Mouse (Mus musculus) CH12.LX (cell line): Measurements from ENCODE around the gene Ghr. TPM values are rescaled to one million over a fixed set of nuclear protein-coding genes. Genes with fewer than 3 reads are reported as not detected.
A peak's percentile ranks its signal among the peaks of the same experiment; 100 is the strongest.

Source experiments
- DNase-seq: peaks from one replicate; pipeline ENCODE4 v3.0.0-alpha.2; 2013; ENCODE audit errors: extremely low read depth
- H3K27ac ChIP-seq: 2 replicates; pipeline ENCODE4 v1.5.1; 2012; ENCODE audit warnings: low read depth, mild to moderate bottlenecking, control low read depth, moderate library complexity; ENCODE audit not compliant: insufficient read depth
- H3K27me3 ChIP-seq: replicated peaks from 2 replicates; pipeline ENCODE3; 2012; ENCODE audit warnings: inconsistent platforms
- H3K36me3 ChIP-seq, 2 experiments: replicated peaks in 1 of 2; 2 replicates each; pipeline versions ENCODE3 to v1.6.1; 2012; ENCODE audit warnings: inconsistent platforms in 1 of 2, low read length in 1 of 2, mild to moderate bottlenecking in 1 of 2, mixed read lengths in 1 of 2, moderate library complexity in 1 of 2; ENCODE audit not compliant: control insufficient read depth in 1 of 2, insufficient read depth in 1 of 2
- H3K4me1 ChIP-seq, 2 experiments: 2 replicates each; pipeline ENCODE4 v1.6.1; 2012; ENCODE audit warnings: inconsistent platforms in 1 of 2, moderate library complexity in 1 of 2; ENCODE audit not compliant: insufficient read depth in 2 of 2, control insufficient read depth in 1 of 2
- H3K4me2 ChIP-seq: 2 replicates; pipeline ENCODE4 v1.6.1; 2012; ENCODE audit warnings: low read depth, mild to moderate bottlenecking, control low read depth; ENCODE audit not compliant: poor library complexity, insufficient read depth, severe bottlenecking
- H3K4me3 ChIP-seq, 3 experiments: fragments of 150-350 bp in 1 of 3; sonication (generic) in 1 of 3; replicated peaks in 1 of 3; 2 replicates each; pipeline versions ENCODE3 to v1.5.1; 2011 to 2012; ENCODE audit warnings: low read depth in 2 of 3, low read length in 2 of 3, mild to moderate bottlenecking in 2 of 3, moderate library complexity in 2 of 3, control low read depth in 1 of 3, improper control_type of control experiment in 1 of 3, inconsistent platforms in 1 of 3, mixed read lengths in 1 of 3; ENCODE audit not compliant: poor library complexity in 1 of 3
- H3K79me2 ChIP-seq: replicated peaks from 2 replicates; pipeline ENCODE4 v1.6.1; 2012; ENCODE audit warnings: mild to moderate bottlenecking, moderate library complexity; ENCODE audit not compliant: control insufficient read depth, poor library complexity, insufficient read depth, severe bottlenecking; ENCODE audit errors: extremely low read depth
- H3K9ac ChIP-seq: 2 replicates; pipeline ENCODE4 v1.6.1; 2012; ENCODE audit warnings: low read depth, mild to moderate bottlenecking, control low read depth, moderate library complexity; ENCODE audit not compliant: insufficient read depth
- H3K9me3 ChIP-seq: replicated peaks from 2 replicates; pipeline ENCODE3; 2012; ENCODE audit warnings: low read length, inconsistent platforms, mixed read lengths
- BHLHE40 ChIP-seq: IDR thresholded peaks from 2 replicates; pipeline ENCODE4 v1.6.1; 2011; ENCODE audit warnings: mild to moderate bottlenecking, low read depth, low read length, improper control_type of control experiment
- CTCF ChIP-seq, 2 experiments: IDR thresholded peaks in 1 of 2; conservative IDR thresholded peaks in 1 of 2; 2 replicates each; pipeline ENCODE4 v1.5.1; 2011 to 2012; ENCODE audit warnings: low read depth in 2 of 2, low read length in 2 of 2, improper control_type of control experiment in 1 of 2, inconsistent platforms in 1 of 2, mild to moderate bottlenecking in 1 of 2, moderate library complexity in 1 of 2
- ELF1 ChIP-seq: IDR thresholded peaks from 2 replicates; pipeline ENCODE4 v1.6.1; 2014; ENCODE audit warnings: low read depth, mild to moderate bottlenecking, inconsistent platforms, low read length, improper control_type of control experiment
- JUND ChIP-seq: conservative IDR thresholded peaks from 2 replicates; pipeline ENCODE4 v1.6.1; 2011; ENCODE audit warnings: low read depth, low read length, improper control_type of control experiment
- KAT2A ChIP-seq: IDR thresholded peaks from 2 replicates; pipeline ENCODE4 v1.6.1; 2012; ENCODE audit warnings: low read length, improper control_type of control experiment, inconsistent platforms; ENCODE audit not compliant: insufficient replicate concordance
- MAX ChIP-seq: IDR thresholded peaks from 2 replicates; pipeline ENCODE4 v1.6.1; 2011; ENCODE audit warnings: low read length, improper control_type of control experiment
- MAZ ChIP-seq: IDR thresholded peaks from 2 replicates; pipeline ENCODE4 v1.6.1; 2012; ENCODE audit warnings: low read depth, mild to moderate bottlenecking, inconsistent platforms, low read length, improper control_type of control experiment, moderate library complexity
- MEF2A ChIP-seq: IDR thresholded peaks from 2 replicates; pipeline ENCODE4 v1.6.1; 2014; ENCODE audit warnings: low read depth, mild to moderate bottlenecking, inconsistent platforms, low read length, improper control_type of control experiment, borderline replicate concordance
- MXI1 ChIP-seq: IDR thresholded peaks from 2 replicates; pipeline ENCODE4 v1.6.1; 2011; ENCODE audit warnings: mild to moderate bottlenecking, low read depth, low read length, improper control_type of control experiment
- NRF1 ChIP-seq: IDR thresholded peaks from 2 replicates; pipeline ENCODE4 v1.6.1; 2014; ENCODE audit warnings: low read depth, mild to moderate bottlenecking, inconsistent platforms, low read length, improper control_type of control experiment, moderate library complexity
- RAD21 ChIP-seq: IDR thresholded peaks from 2 replicates; pipeline ENCODE4 v1.6.1; 2011; ENCODE audit warnings: low read depth, mild to moderate bottlenecking, low read length, improper control_type of control experiment, moderate library complexity
- SIN3A ChIP-seq: IDR thresholded peaks from 2 replicates; pipeline ENCODE4 v1.6.1; 2012; ENCODE audit warnings: low read length, improper control_type of control experiment, inconsistent platforms
- SMC3 ChIP-seq: IDR thresholded peaks from 2 replicates; pipeline ENCODE4 v1.6.1; 2011; ENCODE audit warnings: low read depth, low read length, improper control_type of control experiment
- TBP ChIP-seq: conservative IDR thresholded peaks from 2 replicates; pipeline ENCODE4 v1.6.1; 2011; ENCODE audit warnings: low read depth, low read length, improper control_type of control experiment
- TCF12 ChIP-seq: IDR thresholded peaks from 2 replicates; pipeline ENCODE4 v1.6.1; 2014; ENCODE audit warnings: low read depth, mild to moderate bottlenecking, inconsistent platforms, low read length, improper control_type of control experiment
- ZC3H11A ChIP-seq: IDR thresholded peaks from 2 replicates; pipeline ENCODE4 v1.6.1; 2012; ENCODE audit warnings: low read depth, mild to moderate bottlenecking, inconsistent platforms, low read length, improper control_type of control experiment
- ZKSCAN1 ChIP-seq: IDR thresholded peaks from 2 replicates; pipeline ENCODE4 v1.6.1; 2012; ENCODE audit warnings: low read depth, inconsistent platforms, low read length, improper control_type of control experiment, borderline replicate concordance
- dilution Hi-C: fragments of 300-500 bp; cut with MboI; formaldehyde crosslinking; loops from 2 replicates; pipeline ENCODE4 v1.14.3; 2020; ENCODE audit warnings: low sequenced_read_pairs; ENCODE audit not compliant: extremely low pct_unique_long_range_greater_than_20kb, extremely low pct_ligation_motif_present
- in situ Hi-C: fragments of 300-500 bp; cut with MboI; formaldehyde crosslinking; loops from 3 replicates; pipeline ENCODE4 v1.14.3; 2019; ENCODE audit warnings: low sequenced_read_pairs, low pct_ligation_motif_present, low pct_unique_long_range_greater_than_20kb, mixed read lengths
- polyA plus RNA-seq: library from polyadenylated mRNA; unstranded; fragments of >175 nt; gene quantifications from 2 replicates; pipeline ENCODE4 v1.2.1, GENCODE M21; 2012; ENCODE audit warnings: low read depth; ENCODE audit not compliant: insufficient read length
- total RNA-seq, 2 experiments: library from RNA; depleted of rRNA; stranded (reverse); fragments of 300-350 nt in 1 of 2; fragments of >200 nt in 1 of 2; gene quantifications; 2 replicates each; pipeline ENCODE4 v1.2.3; 2012 to 2014

Gene Ghr
- 0.17 and 0.42 TPM in 2 replicates for total RNA-seq (2012; rRNA removed)
- 1.3 and 1.7 TPM in 2 replicates for total RNA-seq (2014; rRNA removed)
- 0.89 and 1.1 TPM in 2 replicates for polyA plus RNA-seq

DNA sequence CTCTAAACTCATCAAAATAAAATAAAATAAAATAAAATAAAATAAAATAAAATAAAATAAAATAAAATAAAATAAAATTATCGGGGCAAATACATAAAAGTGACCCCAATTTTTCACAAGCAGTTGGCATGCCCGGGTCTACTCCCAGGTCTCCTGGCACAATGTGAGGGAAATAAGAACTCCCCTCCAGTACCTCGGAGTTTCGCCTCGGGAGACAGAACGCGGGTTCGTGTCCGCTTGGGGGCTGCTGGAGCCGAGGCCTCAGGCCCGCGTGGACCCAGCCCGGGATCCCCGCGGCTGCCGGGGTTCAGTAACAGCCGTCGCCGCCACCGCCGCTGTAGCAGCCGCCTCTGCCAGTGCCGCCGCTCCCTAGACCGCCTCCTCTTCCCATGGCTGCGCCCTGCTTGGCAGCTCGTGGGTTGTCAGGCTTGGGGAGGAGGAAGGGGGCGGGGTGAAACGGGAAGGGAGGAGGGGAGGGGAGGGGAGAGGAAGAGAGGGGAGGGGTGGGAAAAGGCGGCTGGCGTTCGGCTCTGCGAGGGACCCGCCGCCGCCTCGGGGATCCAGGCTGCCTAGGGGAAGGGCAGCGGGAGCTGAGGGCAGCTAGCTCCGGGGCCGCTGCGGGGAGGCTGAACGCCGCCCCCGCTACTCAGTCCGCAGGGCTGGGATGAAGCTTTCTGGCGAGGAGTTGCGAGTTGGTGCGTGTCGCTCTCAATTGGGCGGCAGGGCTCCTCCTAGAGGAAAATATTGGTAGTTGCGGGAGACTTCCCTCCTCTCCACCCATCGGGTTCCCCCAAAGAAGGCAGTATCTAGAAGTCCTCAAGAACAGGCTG, at the start of gene Ghr:
Ghr (minus strand) TSS at position 686 of the 830 bp plus-strand sequence.
- no peaks in the 10 kb centered on the region for H3K36me3 ChIP-seq
- H3K4me1 ChIP-seq = peaks cover 0 to 8% of the 10 kb centered on the region in 2 experiments; a peak in 2 of 4 replicates
- H3K27me3 ChIP-seq = no peaks in the 10 kb centered on the region
- H3K4me3 ChIP-seq = peak within 1 kb of the TSS in 2 of 3 experiments; percentile 46 to 53
- peak within 1 kb of the TSS; percentile 31 for H3K4me2 ChIP-seq
- H3K79me2 ChIP-seq = no peaks in the 10 kb centered on the region
- H3K9me3 ChIP-seq = no peaks in the 10 kb centered on the region
- DNase-seq = peak; percentile 66
- H3K27ac ChIP-seq = no peak within 1 kb of the TSS
- TF ChIP-seq RAD21 = peak; percentile 30
- TF ChIP-seq ZC3H11A = no peak
- no peak for TF ChIP-seq MAX
- TF ChIP-seq CTCF (conservative IDR thresholded peaks at IDR 0.05 in 1 of 2, IDR thresholded peaks at IDR 0.05 in 1 of 2; ENCODE audit: low read depth in 2 of 2, low read length in 2 of 2) = peak; percentile 32 to 57; a peak in 3 of 4 replicates
- TF ChIP-seq TBP = no peak
- TF ChIP-seq SIN3A = no peak
- TF ChIP-seq MXI1 = no peak
- peak; percentile 26; the same call in 1 of the 2 replicates for TF ChIP-seq SMC3
- dilution Hi-C loops = no loop called here
- in situ Hi-C loops = no loop called here
- no peak within 1 kb of the TSS for H3K9ac ChIP-seq

GRCm38 (mm10) chr15:3622746-3623145, 39.5 kb upstream of the Ghr start:
- H3K36me3 ChIP-seq = no peaks in the 10 kb centered on the region
- no peaks in the 10 kb centered on the region for H3K9me3 ChIP-seq
- no peak overlapping the region for H3K4me2 ChIP-seq
- dilution Hi-C loops = no loop called here
- peaks cover 0 to 3% of the 10 kb centered on the region in 2 experiments; a peak in 1 of 4 replicates for H3K4me1 ChIP-seq
- H3K79me2 ChIP-seq = no peaks in the 10 kb centered on the region
- in situ Hi-C loops = no loop called here
- no peak overlapping the region for H3K27ac ChIP-seq
- H3K27me3 ChIP-seq = no peaks in the 10 kb centered on the region
- no peak overlapping the region for H3K4me3 ChIP-seq
- DNase-seq = no peak
- TF ChIP-seq KAT2A (no peak), RAD21 (no peak), NRF1 (no peak), BHLHE40 (no peak), ELF1 (no peak), SMC3 (no peak), MAX (no peak), TBP (no peak), TCF12 (no peak), CTCF (conservative IDR thresholded peaks at IDR 0.05 in 1 of 2, IDR thresholded peaks at IDR 0.05 in 1 of 2; ENCODE audit: low read depth in 2 of 2, low read length in 2 of 2) (no peak), JUND (no peak), MAZ (no peak), MEF2A (no peak), ZKSCAN1 (no peak)
- no peak overlapping the region for H3K9ac ChIP-seq
